Mouse (Mus musculus): ENCODE data around the gene Mat1a. TPM values are rescaled to one million over a fixed set of nuclear protein-coding genes. Genes with fewer than 3 reads are reported as not detected.
A peak's percentile ranks its signal among the peaks of the same experiment; 100 is the strongest.

Gene Mat1a
- polyA plus RNA-seq, 1 experiment from 2014 or later: 4.9 TPM

- Histone ChIP-seq H3K4me1 (replicated peaks) (no peaks in the 10 kb centered on the region), H3K27me3 (no peaks in the 10 kb centered on the region), H3K9me3 (replicated peaks) (no peaks in the 10 kb centered on the region), H3K27ac (no peak overlapping the region), H3K9ac (no peak overlapping the region), H3K36me3 (no peaks in the 10 kb centered on the region), H3K4me3 (replicated peaks) (no peak overlapping the region), H3K4me2 (no peak overlapping the region)
- WGBS (ENCODE audit: insufficient replicate concordance): 55% methylated on average over 1 of the region's 1 CpGs
- DNase-seq (no peak), ATAC-seq (ENCODE audit: low read depth) (no peak)
These were observed 35.9 kb downstream of the Mat1a start for GRCm38 (mm10) chr14:41140686-41141085.

GRCm38 (mm10) chr14:41146035-41146434, 41.2 kb downstream of the Mat1a start:
- Histone ChIP-seq H3K9me3 (replicated peaks) (no peaks in the 10 kb centered on the region), H3K27me3 (no peaks in the 10 kb centered on the region), H3K4me3 (replicated peaks) (no peak overlapping the region), H3K27ac (no peak overlapping the region), H3K4me2 (no peak overlapping the region), H3K9ac (no peak overlapping the region), H3K4me1 (replicated peaks) (no peaks in the 10 kb centered on the region), H3K36me3 (no peaks in the 10 kb centered on the region)
- ATAC-seq (ENCODE audit: low read depth) (no peak), DNase-seq (no peak)
- WGBS (ENCODE audit: insufficient replicate concordance): 52% methylated on average over 6 of the region's 6 CpGs

- no peak overlapping the region for H3K27ac ChIP-seq
- H3K36me3 ChIP-seq: no peaks in the 10 kb centered on the region
- no peak overlapping the region for H3K4me3 ChIP-seq (replicated peaks)
- H3K27me3 ChIP-seq: no peaks in the 10 kb centered on the region
- no peak overlapping the region for H3K9ac ChIP-seq
- ATAC-seq (ENCODE audit: low read depth) (no peak), DNase-seq (no peak)
- H3K4me2 ChIP-seq: no peak overlapping the region
- H3K4me1 ChIP-seq (replicated peaks): no peaks in the 10 kb centered on the region
- WGBS (ENCODE audit: insufficient replicate concordance): 46% methylated on average over 3 of the region's 3 CpGs
- no peaks in the 10 kb centered on the region for H3K9me3 ChIP-seq (replicated peaks)
These were observed 42.1 kb downstream of the Mat1a start for GRCm38 (mm10) chr14:41146922-41147321.

- H3K27ac ChIP-seq: no peak overlapping the region
- H3K27me3 ChIP-seq: no peaks in the 10 kb centered on the region
- ATAC-seq (ENCODE audit: low read depth) (no peak), DNase-seq (no peak)
- H3K9ac ChIP-seq: no peak overlapping the region
- 56% methylated on average over 2 of the region's 2 CpGs for WGBS (ENCODE audit: insufficient replicate concordance)
- H3K4me3 ChIP-seq (replicated peaks): no peak overlapping the region
- H3K4me1 ChIP-seq (replicated peaks): no peaks in the 10 kb centered on the region
- H3K36me3 ChIP-seq: no peaks in the 10 kb centered on the region
- H3K4me2 ChIP-seq: no peak overlapping the region
- no peaks in the 10 kb centered on the region for H3K9me3 ChIP-seq (replicated peaks)
These were observed 42.5 kb downstream of the Mat1a start for GRCm38 (mm10) chr14:41147356-41147755.

GRCm38 (mm10) chr14:41151220-41151898, 46.5 kb downstream of the Mat1a start, which contains the start of gene Mbl1:
Mbl1 (plus strand) TSS chr14:41151458.
- Histone ChIP-seq H3K9me3 (replicated peaks) (no peaks in the 10 kb centered on the region), H3K4me2 (peak within 1 kb of the TSS; percentile 37), H3K27ac (peak within 1 kb of the TSS; percentile 47), H3K4me1 (replicated peaks) (no peaks in the 10 kb centered on the region), H3K4me3 (replicated peaks) (0 out of 2 replicates have a peak within 1 kb of the TSS, but pooled peaks have one; percentile 4), H3K27me3 (no peaks in the 10 kb centered on the region), H3K36me3 (no peaks in the 10 kb centered on the region), H3K9ac (0 out of 2 replicates have a peak within 1 kb of the TSS, but pooled peaks have one; percentile 5)
- DNase-seq (no peak), ATAC-seq (ENCODE audit: low read depth) (peak; percentile 76)
- 58% methylated on average over 7 of the region's 7 CpGs for WGBS (ENCODE audit: insufficient replicate concordance)

- H3K27me3 ChIP-seq: no peaks in the 10 kb centered on the region
- peak overlapping the region; percentile 63 for H3K27ac ChIP-seq
- H3K4me2 ChIP-seq: no peak overlapping the region
- 50% methylated on average over 4 of the region's 4 CpGs for WGBS (ENCODE audit: insufficient replicate concordance)
- ATAC-seq (ENCODE audit: low read depth) (0 out of 2 replicates have a peak, but pooled peaks have one; percentile 22), DNase-seq (no peak)
- H3K4me3 ChIP-seq (replicated peaks): no peak overlapping the region
- H3K36me3 ChIP-seq: no peaks in the 10 kb centered on the region
- H3K9me3 ChIP-seq (replicated peaks): no peaks in the 10 kb centered on the region
- H3K9ac ChIP-seq: no peak overlapping the region
- H3K4me1 ChIP-seq (replicated peaks): no peaks in the 10 kb centered on the region
These were observed 55.2 kb downstream of the Mat1a start for GRCm38 (mm10) chr14:41160076-41160475.

- Histone ChIP-seq H3K4me2 (no peak overlapping the region), H3K27ac (peak overlapping the region; percentile 22; the same call in 1 of the 2 replicates), H3K9me3 (replicated peaks) (no peaks in the 10 kb centered on the region), H3K36me3 (no peaks in the 10 kb centered on the region), H3K4me1 (replicated peaks) (no peaks in the 10 kb centered on the region), H3K9ac (no peak overlapping the region), H3K27me3 (no peaks in the 10 kb centered on the region), H3K4me3 (replicated peaks) (no peak overlapping the region)
- peak; percentile 80 for ATAC-seq (ENCODE audit: low read depth)
- no peak for DNase-seq
- WGBS (ENCODE audit: insufficient replicate concordance): 9% methylated on average over 1 of the region's 1 CpGs
These were observed 55.9 kb downstream of the Mat1a start for GRCm38 (mm10) chr14:41160743-41161142.

GRCm38 (mm10) chr14:41162663-41163062, 57.8 kb downstream of the Mat1a start:
- no peak overlapping the region for H3K9ac ChIP-seq
- no peaks in the 10 kb centered on the region for H3K9me3 ChIP-seq (replicated peaks)
- H3K27me3 ChIP-seq: no peaks in the 10 kb centered on the region
- no peak overlapping the region for H3K27ac ChIP-seq
- no peak for ATAC-seq (ENCODE audit: low read depth)
- 18% methylated on average over 2 of the region's 2 CpGs for WGBS (ENCODE audit: insufficient replicate concordance)
- H3K4me1 ChIP-seq (replicated peaks): no peaks in the 10 kb centered on the region
- H3K4me2 ChIP-seq: no peak overlapping the region
- no peak for DNase-seq
- no peaks in the 10 kb centered on the region for H3K36me3 ChIP-seq
- H3K4me3 ChIP-seq (replicated peaks): no peak overlapping the region

GRCm38 (mm10) chr14:41167278-41167677, 62.4 kb downstream of the Mat1a start:
- H3K4me1 ChIP-seq (replicated peaks): no peaks in the 10 kb centered on the region
- no peaks in the 10 kb centered on the region for H3K36me3 ChIP-seq
- no peak overlapping the region for H3K9ac ChIP-seq
- H3K4me2 ChIP-seq: no peak overlapping the region
- H3K4me3 ChIP-seq (replicated peaks): no peak overlapping the region
- H3K27me3 ChIP-seq: no peaks in the 10 kb centered on the region
- WGBS (ENCODE audit: insufficient replicate concordance): 30% methylated on average over 5 of the region's 5 CpGs
- ATAC-seq (ENCODE audit: low read depth) (no peak), DNase-seq (no peak)
- H3K9me3 ChIP-seq (replicated peaks): no peaks in the 10 kb centered on the region
- no peak overlapping the region for H3K27ac ChIP-seq

- Histone ChIP-seq H3K4me2 (no peak overlapping the region), H3K9ac (no peak overlapping the region), H3K9me3 (replicated peaks) (no peaks in the 10 kb centered on the region), H3K36me3 (no peaks in the 10 kb centered on the region), H3K27me3 (no peaks in the 10 kb centered on the region), H3K4me1 (replicated peaks) (no peaks in the 10 kb centered on the region), H3K27ac (no peak overlapping the region), H3K4me3 (replicated peaks) (no peak overlapping the region)
- WGBS (ENCODE audit: insufficient replicate concordance): 54% methylated on average over 1 of the region's 1 CpGs
- no peak for DNase-seq
- ATAC-seq (ENCODE audit: low read depth): no peak
These were observed 63.7 kb downstream of the Mat1a start for GRCm38 (mm10) chr14:41168567-41168966.

- no peaks in the 10 kb centered on the region for H3K36me3 ChIP-seq
- ATAC-seq (ENCODE audit: low read depth) (no peak), DNase-seq (no peak)
- H3K4me1 ChIP-seq (replicated peaks): no peaks in the 10 kb centered on the region
- H3K4me2 ChIP-seq: no peak overlapping the region
- no peaks in the 10 kb centered on the region for H3K27me3 ChIP-seq
- H3K4me3 ChIP-seq (replicated peaks): no peak overlapping the region
- H3K27ac ChIP-seq: no peak overlapping the region
- no peaks in the 10 kb centered on the region for H3K9me3 ChIP-seq (replicated peaks)
- WGBS (ENCODE audit: insufficient replicate concordance): 52% methylated on average over 2 of the region's 2 CpGs
- no peak overlapping the region for H3K9ac ChIP-seq
These were observed 65.7 kb downstream of the Mat1a start for GRCm38 (mm10) chr14:41170514-41170913.
